Mouse (Mus musculus) CD4-positive naive resting alpha-beta T cell, adult 57 days (primary cell): ENCODE measurements around the gene Aff4. TPM values are rescaled to one million over a fixed set of nuclear protein-coding genes. Genes with fewer than 3 reads are reported as not detected.

ENCODE experiments used
- total RNA-seq: library from RNA; stranded (reverse); gene quantifications from one replicate; pipeline ENCODE4 v1.2.4, GENCODE M21; 2023

The Aff4 gene
- total RNA-seq: 258 TPM

GRCm38 (mm10) chr11:53350291-53351223 is at the start of gene Aff4:
TSS of gene Aff4 (plus strand) at chr11:53350833.

GRCm38 (mm10) chr11:53324512-53324968 is 26.1 kb upstream of the Aff4 start, which contains the start of gene Zcchc10:
TSS of gene Zcchc10 (plus strand) at chr11:53324679.

GRCm38 (mm10) chr11:53423036-53423435 is 72.4 kb downstream of the Aff4 start, which contains the start of gene Leap2:
TSS of gene Leap2 (minus strand) at chr11:53423170.

GRCm38 (mm10) chr11:53430670-53431346 is 80.2 kb downstream of the Aff4 start, which contains the start of the genes Uqcrq and Gdf9:
TSS of gene Uqcrq (minus strand) at chr11:53430831.
TSS of gene Gdf9 (plus strand) at chr11:53431023.

GRCm38 (mm10) chr11:53456474-53457371 is 106.1 kb downstream of the Aff4 start, which contains the start of the genes Gm10447 and Shroom1:
TSS of gene Gm10447 (minus strand) at chr11:53457110.
TSS of gene Shroom1 (plus strand) at chr11:53457205.

GRCm38 (mm10) chr11:53469968-53470695 is 119.5 kb downstream of the Aff4 start, which contains the start of gene Gm9837:
TSS of gene Gm9837 (minus strand) at chr11:53470479.

Other genes starting within 250 kb of the Aff4 start
- gene Hspa4, start 50.4 kb upstream of the Aff4 start, total RNA-seq: 105 TPM
- gene Zcchc10, start 26.2 kb upstream of the Aff4 start, total RNA-seq: 22.1 TPM
- not detected for gene Leap2, start 72.3 kb downstream of the Aff4 start, total RNA-seq
- gene Uqcrq, start 80.0 kb downstream of the Aff4 start, total RNA-seq: 142 TPM
- gene Gdf9, start 80.2 kb downstream of the Aff4 start, total RNA-seq: not detected
- gene Gm10447, start 106.3 kb downstream of the Aff4 start, total RNA-seq: not detected
- not detected for gene Shroom1, start 106.4 kb downstream of the Aff4 start, total RNA-seq
- not detected for gene Gm9837, start 119.6 kb downstream of the Aff4 start, total RNA-seq
- not detected for gene Gm9945, start 129.3 kb downstream of the Aff4 start, total RNA-seq
- gene Sowaha, start 129.4 kb downstream of the Aff4 start, total RNA-seq: not detected
- 1.2 TPM for gene Sept8, start 168.4 kb downstream of the Aff4 start, total RNA-seq
- gene Kif3a, start 216.5 kb downstream of the Aff4 start, total RNA-seq: 8.2 TPM